ENCODE assay signal across 8 mouse cellular contexts in genomic region chr10:53509158-53509773, GRCm38 (mm10).
DNase-seq lines count a peak whose midpoint lies in the region; ATAC-seq and TF ChIP-seq lines count a peak whose summit lies in the region.

No protein-coding gene starts in this region.

- TF ChIP-seq EP300 in heart, adult 2 months (IDR thresholded peaks at IDR 0.05; ENCODE audit: insufficient read depth, low read depth, low read length), result peak; percentile 29; the same call in 1 of the 2 replicates

- H3K27ac ChIP-seq in heart, adult 2 months, result peak overlapping the region; percentile 63

- H3K79me2 ChIP-seq in heart, adult 2 months (replicated peaks; ENCODE audit: control insufficient read depth, insufficient read depth, low read length), result no peaks in the 10 kb centered on the region

- peaks cover 8% of the 10 kb centered on the region for H3K4me1 ChIP-seq in heart, adult 2 months (ENCODE audit: control insufficient read depth, insufficient read depth, low read length)

- 9% methylated on average over 6 of the region's 6 CpGs for WGBS in heart, adult 2 months

- H3K36me3 ChIP-seq in heart, adult 2 months (ENCODE audit: control insufficient read depth, insufficient read depth, low read length), result no peaks in the 10 kb centered on the region

- H3K27me3 ChIP-seq in heart, adult 2 months (ENCODE audit: control insufficient read depth, insufficient read depth, low read length), result no peaks in the 10 kb centered on the region

- intact Hi-C loops in heart, adult 2 months (cut with DNase I), result loop anchor here (1.0 to 5.0 kb wide), 4 partner anchors 46 to 161 kb away; no protein-coding TSS in a partner anchor
- intact Hi-C loops in left cerebral cortex, postnatal 25 days (cut with DNase I), result no loop called here

- peak; percentile 91 for TF ChIP-seq CTCF in heart, adult 2 months (IDR thresholded peaks at IDR 0.05)

- DNase-seq in CD4-positive helper T cell, adult 2 months (ENCODE audit: low read depth, low spot score), result peak; percentile 38
- DNase-seq in ZHBTc4 (ENCODE audit: low read depth, low spot score), result peak; percentile 64
- DNase-seq in embryo, embryonic 10.5 days (ENCODE audit: low spot score), result peak; percentile 83
- DNase-seq in heart, adult 2 months, result peak; percentile 42 to 60
- DNase-seq in kidney, adult 18-20 months, result peak; percentile 54
- DNase-seq in left cerebral cortex, postnatal 25 days (ENCODE audit: low spot score in 2 of 2), result peak; percentile 56 to 82
- DNase-seq in thymus, postnatal 14 days, result peak; percentile 37

- peak overlapping the region; percentile 70 for H3K9ac ChIP-seq in heart, adult 2 months (ENCODE audit: low read depth, low read length)

- no peak overlapping the region; the same call in 1 of the 2 replicates for H3K4me3 ChIP-seq in heart, adult 2 months

- TF ChIP-seq POLR2A in heart, adult 2 months (IDR thresholded peaks at IDR 0.05; ENCODE audit: insufficient read depth, low read depth, low read length), result no peak; the same call in 1 of the 2 replicates

- ATAC-seq in monocyte, adult 5-6 weeks (replicated peaks; ENCODE audit: insufficient number of reproducible peaks, low FRiP score, low TSS enrichment, poor library complexity, severe bottlenecking), result 0 out of 2 replicates have a peak, but pooled peaks have one; percentile 38
